Mouse (Mus musculus): Measurements from ENCODE around the gene Cask. TPM values are rescaled to one million over a fixed set of nuclear protein-coding genes. Genes with fewer than 3 reads are reported as not detected.

Gene Cask
- total RNA-seq, 2 experiments from 2014 or later: 104 to 119 TPM

GRCm38 (mm10) chrX:13651889-13652288 is 199.3 kb downstream of the Cask start:
- DNase-seq (ENCODE audit: low spot score in 2 of 2): no peak

DNA sequence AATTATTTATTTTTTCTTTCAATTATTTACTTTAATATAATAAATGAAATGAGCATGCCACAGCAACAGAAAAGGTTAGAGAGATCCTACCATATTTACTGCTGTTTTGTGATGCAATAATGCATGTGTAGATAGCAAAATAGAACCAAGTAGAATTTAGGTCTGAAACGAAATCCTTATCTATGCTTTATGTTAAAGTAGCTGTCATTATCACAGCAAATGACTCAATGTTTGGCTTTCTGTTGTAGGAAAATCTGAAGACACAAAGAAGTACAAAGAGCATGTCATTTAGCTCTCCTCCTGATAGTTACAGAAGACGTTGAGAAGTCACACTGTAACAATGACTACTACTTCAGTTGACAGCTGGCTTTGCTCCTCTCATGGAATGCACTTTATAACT is 212.3 kb downstream of the Cask start:
- DNase-seq (ENCODE audit: low spot score in 2 of 2): no peak

DNA sequence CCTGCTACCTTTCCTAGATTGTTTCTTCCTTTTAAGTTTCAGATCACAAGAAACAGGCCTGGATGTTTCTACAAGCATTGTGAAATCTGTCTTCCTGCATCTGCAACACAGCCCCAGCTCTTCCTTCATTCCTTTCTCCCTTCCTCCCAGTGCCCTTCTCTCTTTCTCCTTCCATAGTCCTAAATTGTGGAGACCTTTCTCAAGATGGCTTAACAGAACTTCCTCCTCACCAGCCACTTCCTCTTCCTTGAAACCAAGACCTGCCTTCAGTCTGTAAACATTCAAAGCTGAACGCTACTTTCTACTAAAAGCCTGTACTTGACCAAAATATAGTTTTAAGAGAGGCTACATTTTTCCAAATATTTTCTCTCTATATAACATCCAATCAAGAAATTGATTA is 214.8 kb downstream of the Cask start:
- DNase-seq (ENCODE audit: low spot score in 2 of 2): no peak

DNA sequence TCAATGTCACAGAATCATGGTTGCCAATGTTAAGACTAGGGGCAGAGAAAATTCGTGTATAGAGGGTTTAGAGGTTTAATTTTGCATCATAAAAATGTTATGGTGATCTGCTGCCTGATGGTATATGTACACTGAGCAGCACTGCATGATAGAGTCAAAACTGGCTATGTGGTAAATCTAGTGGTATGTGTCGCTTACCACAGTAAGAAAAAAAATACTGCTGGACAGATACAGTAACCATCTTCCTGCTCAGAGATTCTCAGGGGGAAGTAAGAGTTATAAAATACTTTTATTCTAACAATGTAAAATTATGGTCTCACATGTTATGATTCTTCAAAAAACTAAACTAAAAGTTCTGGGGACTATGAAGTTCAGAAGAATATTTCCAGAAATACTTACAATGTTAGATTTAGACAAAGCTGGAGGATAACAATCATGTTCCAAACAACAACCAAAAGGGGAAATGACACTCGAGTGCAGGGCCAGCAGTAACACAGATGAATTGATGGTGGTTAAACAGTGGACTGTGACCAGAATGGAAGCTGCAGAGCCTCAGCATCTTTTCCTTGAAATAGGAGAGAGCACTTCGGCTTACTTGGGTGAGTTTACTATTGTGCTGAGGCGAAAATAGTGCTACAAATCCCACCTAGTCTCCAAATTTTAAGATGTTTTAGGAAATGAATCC is 219.4 kb downstream of the Cask start, which contains the start of gene Gpr34:
Gene Gpr34 (plus strand): TSS at position 491 of the 685 bp plus-strand sequence.
- DNase-seq (ENCODE audit: low spot score in 2 of 2): no peak

DNA sequence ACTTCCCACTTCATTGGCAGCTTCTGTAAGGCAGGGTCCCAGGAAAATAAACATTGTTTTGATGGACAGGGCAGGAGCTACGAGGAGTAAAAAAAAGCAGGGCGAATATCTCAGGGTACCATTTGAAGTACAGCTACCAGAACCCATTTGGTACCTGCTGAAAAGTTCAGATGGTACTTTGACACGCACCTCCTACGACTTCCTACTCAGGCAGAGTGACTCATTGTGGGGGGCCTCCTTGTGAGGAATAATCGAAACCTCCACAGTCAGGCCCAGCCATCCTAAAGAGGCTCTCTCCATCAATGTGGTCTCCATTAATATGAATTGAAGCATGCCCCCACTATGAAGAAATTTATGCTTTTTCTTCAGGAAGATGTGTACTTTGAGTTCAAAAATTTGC is 228.5 kb downstream of the Cask start:
- DNase-seq (ENCODE audit: low spot score in 2 of 2): no peak

GRCm38 (mm10) chrX:13621473-13621872 is 229.7 kb downstream of the Cask start:
- no peak for DNase-seq (ENCODE audit: low spot score in 2 of 2)

DNA sequence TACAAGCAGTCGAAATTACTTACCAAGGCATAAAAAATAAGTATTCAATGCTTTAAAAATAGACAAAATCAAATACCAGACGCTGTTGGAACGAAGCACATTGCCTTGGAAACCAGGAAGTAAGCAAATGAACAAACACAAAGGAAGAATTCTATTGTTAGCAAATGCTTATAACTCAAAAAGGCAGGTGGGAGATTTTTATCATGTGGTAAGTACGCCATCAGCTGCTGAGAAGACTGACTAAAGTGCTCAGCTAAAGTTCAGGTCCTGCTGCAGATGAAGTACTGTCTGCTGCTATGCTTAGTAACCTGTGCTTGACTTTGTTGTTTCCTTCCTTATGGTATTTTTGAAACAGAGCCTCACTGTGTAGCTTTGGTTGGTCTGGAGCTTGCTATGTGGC is 232.7 kb downstream of the Cask start:
- no peak for DNase-seq (ENCODE audit: low spot score in 2 of 2)

- no peak for DNase-seq (ENCODE audit: low spot score in 2 of 2)
Observed at GRCm38 (mm10) chrX:13617294-13617693, 233.9 kb downstream of the Cask start.

DNA sequence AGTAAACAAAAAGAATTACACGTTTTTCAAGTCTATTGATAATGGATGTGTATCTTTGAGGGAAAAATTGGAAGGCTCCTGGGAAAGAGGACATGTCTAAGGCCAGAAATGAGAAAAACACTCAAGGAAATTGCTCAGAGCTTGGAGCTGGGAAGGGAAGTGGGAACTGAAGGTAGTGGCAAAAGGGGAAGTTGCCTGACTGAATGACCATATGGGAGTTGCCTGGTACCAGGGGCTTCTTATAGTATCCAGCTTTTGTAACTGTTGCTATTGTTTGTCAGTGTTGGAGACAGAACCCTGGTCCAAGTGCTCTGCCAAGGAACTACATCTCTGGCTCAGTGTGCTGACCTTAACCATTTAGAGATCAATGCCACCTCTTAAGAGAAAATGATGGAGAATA is 234.4 kb downstream of the Cask start:
- DNase-seq (ENCODE audit: low spot score in 2 of 2): no peak

GRCm38 (mm10) chrX:13612115-13612514 is 239.1 kb downstream of the Cask start:
- DNase-seq (ENCODE audit: low spot score in 2 of 2): no peak

GRCm38 (mm10) chrX:13611114-13611513 is 240.1 kb downstream of the Cask start:
- DNase-seq (ENCODE audit: low spot score in 2 of 2): no peak

GRCm38 (mm10) chrX:13607752-13608151 is 243.4 kb downstream of the Cask start:
- no peak for DNase-seq (ENCODE audit: low spot score in 2 of 2)

DNA sequence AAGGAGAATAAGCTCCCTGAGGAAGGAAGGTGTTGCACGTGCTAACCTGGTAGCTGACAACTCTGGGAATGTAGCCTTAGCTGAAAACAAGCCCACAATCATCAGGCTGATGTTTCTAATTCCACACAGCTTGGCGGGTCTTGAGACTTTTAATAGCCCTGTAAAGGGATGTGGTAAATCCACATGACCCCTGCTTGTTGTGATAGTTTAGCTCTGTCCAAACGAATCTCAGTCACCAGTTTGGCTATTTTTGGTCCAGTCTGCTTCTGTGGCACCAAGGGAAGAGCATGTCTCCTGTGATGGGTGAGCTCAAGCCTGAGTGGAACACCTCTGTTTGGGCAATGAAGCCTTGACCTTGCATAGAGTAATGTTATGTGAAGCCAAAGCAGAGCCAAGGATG is 244.4 kb downstream of the Cask start:
- DNase-seq (ENCODE audit: low spot score in 2 of 2): no peak

DNA sequence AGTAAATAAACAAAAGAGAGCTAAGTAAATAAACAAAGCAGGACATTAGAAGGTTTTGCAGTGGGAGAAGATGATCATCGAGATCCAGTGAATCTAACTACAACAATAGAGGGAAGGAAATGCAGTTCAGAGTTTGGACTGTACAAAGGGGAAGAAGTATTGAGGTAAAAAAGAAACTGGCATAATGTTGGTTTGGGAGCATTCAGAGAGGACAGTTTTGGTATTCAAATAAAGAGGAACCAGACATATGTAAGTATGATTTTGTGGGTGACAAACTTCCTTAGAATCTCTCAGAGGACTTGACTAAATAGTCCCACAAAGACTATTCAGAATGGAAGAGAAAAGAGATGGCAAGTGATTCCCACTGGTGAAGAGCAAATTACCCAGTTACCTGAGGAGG is 251.2 kb downstream of the Cask start:
- no peak for DNase-seq (ENCODE audit: low spot score in 2 of 2)

DNA sequence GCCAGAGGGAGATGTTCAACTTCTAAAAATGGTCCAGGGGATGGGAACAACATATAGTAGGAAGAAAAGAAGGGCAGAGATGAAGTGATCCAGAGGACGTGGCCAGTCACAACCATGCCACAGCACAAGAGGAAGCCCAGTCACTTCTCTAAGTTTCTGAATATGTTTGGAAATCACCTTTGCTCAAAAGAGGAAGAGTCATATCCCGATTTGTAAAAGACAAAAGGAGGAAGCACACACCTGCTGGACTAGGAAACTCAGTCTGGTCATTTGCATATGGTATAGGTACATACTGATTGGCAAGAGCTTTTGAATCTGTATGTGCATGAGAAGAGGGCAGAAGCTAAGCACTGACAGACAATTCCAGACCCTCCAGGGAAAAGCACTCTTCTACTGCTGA is 251.8 kb downstream of the Cask start:
- DNase-seq (ENCODE audit: low spot score in 2 of 2): no peak

GRCm38 (mm10) chrX:13577647-13578046 is 273.5 kb downstream of the Cask start:
- DNase-seq (ENCODE audit: low spot score in 2 of 2): no peak

GRCm38 (mm10) chrX:13576606-13577005 is 274.6 kb downstream of the Cask start:
- no peak for DNase-seq (ENCODE audit: low spot score in 2 of 2)

- no peak for DNase-seq (ENCODE audit: low spot score in 2 of 2)
Observed at GRCm38 (mm10) chrX:13574872-13575271, 276.3 kb downstream of the Cask start.

- DNase-seq (ENCODE audit: low spot score in 2 of 2): no peak
Observed at GRCm38 (mm10) chrX:13574298-13574697, 276.9 kb downstream of the Cask start.

- no peak for DNase-seq (ENCODE audit: low spot score in 2 of 2)
Observed at GRCm38 (mm10) chrX:13554504-13554903, 296.7 kb downstream of the Cask start.

- no peak for DNase-seq (ENCODE audit: low spot score in 2 of 2)
Observed at GRCm38 (mm10) chrX:13552288-13552687, 298.9 kb downstream of the Cask start.

- DNase-seq (ENCODE audit: low spot score in 2 of 2): no peak
Observed at GRCm38 (mm10) chrX:13551566-13551965, 299.6 kb downstream of the Cask start.

GRCm38 (mm10) chrX:13549100-13549499 is 302.1 kb downstream of the Cask start:
- no peak for DNase-seq (ENCODE audit: low spot score in 2 of 2)

GRCm38 (mm10) chrX:13521288-13521687 is 329.9 kb downstream of the Cask start:
- no peak for DNase-seq (ENCODE audit: low spot score in 2 of 2)
